Mouse (Mus musculus): ENCODE results near the gene Gabrb3. TPM values are rescaled to one million over a fixed set of nuclear protein-coding genes. Genes with fewer than 3 reads are reported as not detected.

Gabrb3 gene
- polyA plus RNA-seq, 1 experiment = 106 TPM

DNA sequence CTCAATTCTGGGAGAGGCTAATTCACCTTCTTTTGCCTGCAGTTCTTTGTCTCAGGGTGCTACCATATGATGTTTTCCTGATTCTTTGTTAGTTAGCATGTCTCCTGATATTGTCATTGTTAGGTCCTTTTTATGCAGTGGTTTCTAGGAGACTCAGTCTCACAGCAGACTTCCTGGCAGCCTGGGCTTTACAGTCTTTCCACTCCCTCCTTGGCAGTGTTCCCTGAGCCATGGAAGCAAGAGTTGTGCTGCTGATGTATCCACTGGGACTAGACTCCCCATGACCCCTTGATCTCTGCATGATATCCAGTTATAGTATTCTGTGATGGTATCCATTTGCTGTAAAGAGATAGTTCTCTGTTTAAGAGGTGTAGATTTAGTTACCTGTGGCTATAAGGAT is 281.6 kb downstream of the Gabrb3 start:
- DNase-seq (ENCODE audit: extremely low spot score in 1 of 2, low spot score in 1 of 2) = no peak

DNA sequence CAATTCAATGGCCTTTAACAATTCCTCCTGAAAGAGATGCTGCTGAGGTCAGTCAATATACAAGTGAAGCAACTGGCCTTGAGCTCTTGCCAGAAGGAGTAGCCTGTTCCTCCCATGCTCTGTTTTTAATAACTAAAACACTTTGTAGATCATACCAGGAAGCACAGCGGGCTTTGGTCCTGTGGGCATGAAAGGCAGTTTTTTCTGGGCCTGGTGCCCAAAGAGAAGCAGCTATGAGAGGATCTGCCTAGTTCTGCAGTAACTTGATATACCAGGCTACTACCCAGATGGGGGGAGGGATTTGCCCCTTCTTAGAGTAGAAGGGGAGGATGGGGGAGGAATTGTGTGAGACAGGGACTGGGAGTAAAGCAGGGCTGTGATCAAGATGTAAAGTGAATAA is 284.1 kb downstream of the Gabrb3 start:
- DNase-seq (ENCODE audit: extremely low spot score in 1 of 2, low spot score in 1 of 2) = peak in 1 of 2 experiments; percentile 35

DNA sequence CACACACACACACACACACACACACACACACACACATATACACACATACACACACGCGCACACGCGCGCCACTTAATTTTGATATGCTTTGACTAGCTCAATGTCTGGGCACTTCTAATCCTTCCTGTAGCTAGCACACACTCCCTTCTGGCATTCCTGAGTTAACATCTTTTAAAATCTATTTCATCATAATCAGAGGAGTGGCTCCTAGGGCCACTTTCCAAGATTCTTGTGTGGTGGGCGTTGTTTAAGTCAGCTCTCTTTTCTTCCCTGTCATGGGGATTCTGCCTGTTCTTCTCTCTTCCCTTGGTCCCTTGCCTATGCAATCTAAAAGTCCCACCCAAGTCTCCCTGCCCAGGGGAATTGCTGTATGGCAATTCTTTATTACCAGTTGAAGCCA is 286.6 kb downstream of the Gabrb3 start:
- peak in 1 of 2 experiments; percentile 43 for DNase-seq (ENCODE audit: extremely low spot score in 1 of 2, low spot score in 1 of 2)

DNA sequence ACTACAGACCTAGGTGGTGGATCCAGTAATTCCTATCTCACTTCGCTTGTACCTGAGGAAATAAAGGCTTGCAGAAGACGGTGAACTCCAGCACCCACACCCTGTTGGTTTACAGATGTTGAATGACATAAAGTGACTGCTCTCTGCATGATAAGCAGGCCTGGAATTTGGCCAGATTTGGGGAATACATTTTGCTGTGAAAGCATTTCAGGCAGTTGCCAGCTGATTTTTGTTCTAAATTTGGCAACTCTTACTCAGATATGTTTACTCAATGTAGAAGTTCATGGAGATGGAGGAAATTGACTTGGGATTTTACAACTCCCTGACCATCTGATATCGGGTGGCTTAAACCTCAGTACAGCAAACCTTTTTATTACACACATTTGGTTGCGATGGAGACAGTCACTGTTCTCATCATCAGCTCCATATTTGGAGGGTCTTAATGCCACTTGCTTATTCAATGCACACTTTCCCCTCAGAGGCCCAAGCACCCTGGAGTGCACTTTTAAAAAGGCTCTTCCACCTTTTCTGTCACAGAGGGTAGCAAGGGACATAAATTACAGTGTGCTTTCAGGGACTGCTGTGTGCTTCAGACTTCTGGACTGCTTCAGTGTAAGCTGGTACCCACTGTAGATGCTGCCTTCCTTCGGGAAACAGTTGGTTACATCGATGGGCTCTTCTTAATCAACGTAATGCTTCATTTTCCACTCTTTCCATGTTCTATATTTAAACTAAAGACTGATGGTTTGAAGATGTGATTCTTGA is 287.7 kb downstream of the Gabrb3 start:
- peak in 1 of 2 experiments; percentile 35 for DNase-seq (ENCODE audit: extremely low spot score in 1 of 2, low spot score in 1 of 2)

DNA sequence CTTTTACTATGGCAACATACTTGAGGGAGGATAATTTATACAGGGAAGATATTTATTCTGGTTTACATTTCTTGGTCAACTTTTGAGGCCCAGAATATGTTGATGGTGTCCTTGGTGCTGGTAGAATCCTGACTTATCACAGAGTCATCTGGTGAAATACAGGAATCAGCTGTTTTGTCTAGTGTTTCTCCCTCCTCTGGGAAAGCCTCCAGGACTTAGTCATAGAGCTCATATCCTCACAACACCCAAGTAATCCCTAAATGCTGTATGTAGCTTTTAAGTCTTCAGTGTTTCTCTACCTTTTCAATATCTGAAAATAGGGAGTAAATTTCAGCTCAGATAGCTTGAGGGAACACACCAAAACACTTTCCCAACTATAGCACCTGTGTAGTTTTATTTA is 292.2 kb downstream of the Gabrb3 start:
- peak in 1 of 2 experiments; percentile 43 for DNase-seq (ENCODE audit: extremely low spot score in 1 of 2, low spot score in 1 of 2)

DNA sequence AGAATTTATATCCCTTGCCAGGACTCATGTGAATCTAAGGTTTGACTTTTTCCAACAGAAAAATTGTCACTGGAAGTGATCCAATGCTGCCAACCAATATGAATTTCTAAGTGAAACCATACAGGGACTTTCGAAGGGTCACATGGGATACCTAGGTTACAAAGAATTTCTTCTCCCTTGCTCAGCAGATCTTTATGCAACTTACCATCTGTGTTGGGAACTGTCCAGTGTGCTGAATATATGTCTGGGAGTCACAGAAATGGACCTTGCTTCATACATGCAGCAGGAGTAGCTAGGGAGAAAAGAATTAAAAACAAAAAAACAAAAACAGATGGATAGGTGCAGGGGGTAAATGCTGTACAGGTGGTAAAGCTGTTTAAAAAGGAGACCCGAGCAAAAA is 327.3 kb downstream of the Gabrb3 start:
- no peak for DNase-seq (ENCODE audit: extremely low spot score in 1 of 2, low spot score in 1 of 2)

DNA sequence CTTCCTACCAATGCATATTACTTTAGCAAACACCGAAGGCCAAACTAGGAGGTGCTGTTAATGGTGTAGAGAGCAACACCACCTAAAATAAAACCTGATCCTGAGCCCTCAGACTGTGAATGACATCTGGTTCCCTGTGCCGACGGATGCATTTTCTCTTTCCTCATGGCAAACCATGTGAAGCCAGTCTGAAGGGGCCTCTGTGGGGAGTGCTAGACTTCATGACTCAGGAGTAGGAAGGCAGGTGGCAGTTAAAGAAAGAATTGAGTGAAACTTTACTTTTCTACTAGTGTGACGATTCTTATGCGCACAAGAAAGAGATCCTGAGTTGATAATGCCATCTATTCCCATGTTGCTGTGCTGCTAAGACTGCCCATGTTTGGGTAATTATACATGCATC is 341.0 kb downstream of the Gabrb3 start:
- peak in 1 of 2 experiments; percentile 45 for DNase-seq (ENCODE audit: extremely low spot score in 1 of 2, low spot score in 1 of 2)

DNA sequence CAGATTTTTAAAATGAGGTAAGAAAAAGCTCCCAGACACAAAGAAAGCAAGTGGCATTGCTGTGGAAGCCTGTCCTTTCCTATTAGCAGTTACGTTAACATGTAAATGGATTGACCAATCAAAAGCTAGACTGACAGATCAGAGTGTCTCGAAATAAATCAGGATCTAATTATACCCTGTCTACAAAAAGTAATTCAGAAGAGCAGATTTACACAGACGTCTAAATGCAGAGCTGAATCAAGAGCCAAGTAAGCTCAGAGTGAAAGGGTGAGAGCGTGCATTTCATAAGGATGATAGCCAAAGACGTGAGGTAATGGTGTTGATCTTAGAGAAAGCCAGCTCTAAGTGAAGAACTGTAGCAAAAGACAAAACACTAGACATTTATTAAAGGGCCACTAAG is 359.3 kb downstream of the Gabrb3 start:
- no peak for DNase-seq (ENCODE audit: extremely low spot score in 1 of 2, low spot score in 1 of 2)

DNA sequence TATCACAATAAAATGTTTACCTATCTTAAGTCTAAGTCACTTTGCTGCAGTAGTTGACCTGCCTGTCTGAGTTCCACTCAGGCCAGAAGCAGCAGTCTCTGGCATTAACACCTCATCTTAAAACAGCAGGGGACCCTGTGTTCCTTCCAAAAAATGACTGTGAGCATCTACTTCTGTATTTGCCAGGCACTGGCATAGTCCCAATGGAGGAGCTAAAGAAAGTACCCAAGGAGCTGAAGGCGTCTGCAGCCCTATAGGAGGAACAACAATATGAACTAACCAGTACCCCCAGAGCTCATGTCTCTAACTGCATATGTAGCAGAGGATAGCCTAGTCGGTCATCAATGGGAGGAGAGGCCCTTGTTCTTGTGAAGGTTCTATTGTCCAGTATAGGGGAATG is 366.6 kb downstream of the Gabrb3 start:
- DNase-seq (ENCODE audit: extremely low spot score in 1 of 2, low spot score in 1 of 2) = peak in 1 of 2 experiments; percentile 14

DNA sequence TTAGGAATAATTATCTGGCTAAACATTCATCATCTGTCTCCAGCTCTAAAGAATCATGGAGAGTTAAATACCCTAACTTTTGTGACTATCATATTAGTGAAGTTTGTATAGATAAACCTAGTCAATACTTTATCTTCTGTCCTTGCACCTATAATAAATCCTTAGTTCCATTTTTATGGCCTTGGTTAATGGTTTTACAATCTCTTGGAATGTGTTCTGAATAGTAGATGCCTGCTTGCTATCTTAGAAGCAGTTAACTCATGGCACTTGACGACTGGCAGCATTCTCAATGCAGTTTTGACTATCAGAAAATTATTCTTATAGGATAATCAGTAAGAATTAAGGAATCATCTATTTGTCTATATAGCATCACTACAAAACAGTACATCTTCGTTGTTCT is 368.0 kb downstream of the Gabrb3 start:
- DNase-seq (ENCODE audit: extremely low spot score in 1 of 2, low spot score in 1 of 2) = no peak

DNA sequence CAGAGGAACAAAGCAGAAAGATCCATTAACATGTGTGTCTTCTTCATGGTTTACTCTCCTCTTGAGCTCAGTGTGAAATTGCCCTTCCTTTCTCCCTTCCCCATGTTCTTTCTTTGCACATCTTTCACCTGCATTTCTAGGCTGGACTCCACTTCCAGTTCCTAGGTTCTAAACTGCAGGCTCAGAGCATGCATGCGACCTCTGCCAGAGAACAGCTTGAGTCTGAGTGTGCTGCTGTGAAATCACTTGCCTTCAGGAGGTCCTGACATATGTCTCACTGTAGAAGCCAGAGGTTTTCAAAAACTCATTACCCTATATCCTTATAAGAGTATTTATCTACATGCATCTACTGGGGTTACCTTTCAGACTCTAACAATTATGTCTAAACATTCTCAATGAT is 383.8 kb downstream of the Gabrb3 start:
- no peak for DNase-seq (ENCODE audit: extremely low spot score in 1 of 2, low spot score in 1 of 2)

DNA sequence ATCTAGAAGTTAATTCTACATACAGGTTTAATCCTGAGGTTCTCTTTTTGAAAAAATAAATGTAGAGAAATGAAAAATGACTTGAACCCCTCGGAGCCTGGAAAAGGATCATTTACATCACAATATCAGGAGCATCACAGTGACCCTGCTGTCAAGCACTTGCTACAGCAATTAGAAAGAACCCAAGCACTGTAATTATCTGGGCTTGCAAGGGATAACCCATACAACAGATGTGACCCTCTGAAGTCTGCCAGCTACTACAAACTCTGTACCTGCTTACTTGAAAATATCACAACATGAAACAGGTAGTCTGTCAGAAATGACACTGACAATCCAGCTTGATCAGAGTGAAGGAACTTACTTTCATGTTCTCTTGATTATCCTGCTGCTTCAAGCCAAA is 394.2 kb downstream of the Gabrb3 start:
- DNase-seq (ENCODE audit: extremely low spot score in 1 of 2, low spot score in 1 of 2) = no peak

DNA sequence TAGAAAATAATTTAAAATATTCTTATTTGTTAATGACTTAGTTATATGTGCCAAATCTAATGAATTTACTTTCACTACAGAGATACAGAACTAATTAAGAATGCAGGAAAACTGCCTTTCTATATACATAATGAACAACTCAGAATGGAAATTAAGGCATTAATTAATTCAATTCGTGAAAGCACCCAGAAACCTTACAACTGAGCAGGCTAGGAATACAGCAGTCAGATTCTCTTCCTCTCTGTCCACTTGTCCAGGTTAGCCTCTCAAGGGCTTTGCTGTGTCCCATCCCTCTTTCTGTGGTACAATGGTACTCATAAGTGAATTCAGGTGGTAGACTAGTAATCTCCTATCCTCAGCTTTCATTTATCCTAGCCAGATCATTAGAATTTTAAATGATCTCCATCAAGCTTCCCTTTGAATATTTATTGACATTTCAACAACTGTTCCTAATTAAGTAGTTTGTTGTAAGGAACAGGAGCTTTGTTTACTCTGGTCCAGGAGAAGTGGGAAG is 422.9 kb downstream of the Gabrb3 start:
- DNase-seq (ENCODE audit: extremely low spot score in 1 of 2, low spot score in 1 of 2) = no peak

DNA sequence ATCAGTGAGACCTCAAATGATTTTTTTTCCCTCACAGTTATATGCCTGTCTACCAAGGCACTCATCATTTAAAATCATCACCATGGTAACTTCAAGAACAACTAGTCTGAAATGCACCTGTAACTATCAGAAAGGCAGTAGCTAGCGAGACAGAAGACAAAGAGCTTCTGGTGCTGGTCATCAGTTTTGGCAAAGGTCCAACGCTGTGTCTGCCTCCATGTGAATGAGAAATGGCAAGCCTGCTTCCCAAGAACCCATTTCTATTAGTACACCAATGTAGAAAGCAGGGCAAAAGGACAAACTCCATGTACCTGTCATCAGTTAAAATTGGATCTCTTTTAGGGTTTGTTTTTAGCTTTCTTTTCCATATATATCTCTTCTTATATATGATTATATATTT is 448.5 kb downstream of the Gabrb3 start:
- no peak for DNase-seq (ENCODE audit: extremely low spot score in 1 of 2, low spot score in 1 of 2)

Other genes with a start within 250 kb of the Gabrb3 start
- gene Gabrg3, start 32.5 kb upstream of the Gabrb3 start, polyA plus RNA-seq (2012; rRNA removed) = 10.9 and 11.6 TPM in 2 replicates
- gene Gabra5, start 90.4 kb downstream of the Gabrb3 start, polyA plus RNA-seq (2012; rRNA removed) = 84.3 and 85.0 TPM in 2 replicates

Data from frontal cortex, adult 2 months (tissue).